Mouse (Mus musculus) C2C12 (cell line): ENCODE measurements at regions not wholly inside any gene's neighbourhood (a gene's known extent, or its start where the extent isn't known, plus 50 kb on each side); places are given as distances from the start of the nearest gene placed in this dataset.

Experiments
- CEBPB ChIP-seq: IDR thresholded peaks from one replicate; pipeline ENCODE4 v1.6.1; 2011; ENCODE audit warnings: low read depth, mild to moderate bottlenecking, control low read depth, moderate library complexity
- CTCF ChIP-seq: IDR thresholded peaks from one replicate; pipeline ENCODE4 v1.5.1; 2011; ENCODE audit not compliant: control insufficient read depth, insufficient read depth, insufficient read length
- FOSL1 ChIP-seq: IDR thresholded peaks from one replicate; pipeline ENCODE4 v1.8.0; 2011; ENCODE audit warnings: mild to moderate bottlenecking, low read length; ENCODE audit not compliant: poor library complexity, insufficient read depth, severe bottlenecking
- MAX ChIP-seq: IDR thresholded peaks from one replicate; pipeline ENCODE4 v1.6.1; 2011; ENCODE audit warnings: mild to moderate bottlenecking, control low read depth
- MYOD1 ChIP-seq: IDR thresholded peaks from one replicate; pipeline ENCODE4 v1.6.1; 2011; ENCODE audit warnings: low read depth; ENCODE audit not compliant: control insufficient read depth, insufficient read length
- MYOG ChIP-seq: IDR thresholded peaks from one replicate; pipeline ENCODE4 v1.6.1; 2011; ENCODE audit not compliant: control insufficient read depth, insufficient read length; ENCODE audit errors: extremely low read depth
- USF1 ChIP-seq: IDR thresholded peaks from one replicate; pipeline ENCODE4 v1.6.1; 2011; ENCODE audit warnings: low read depth, mild to moderate bottlenecking, control low read depth, moderate library complexity

DNA sequence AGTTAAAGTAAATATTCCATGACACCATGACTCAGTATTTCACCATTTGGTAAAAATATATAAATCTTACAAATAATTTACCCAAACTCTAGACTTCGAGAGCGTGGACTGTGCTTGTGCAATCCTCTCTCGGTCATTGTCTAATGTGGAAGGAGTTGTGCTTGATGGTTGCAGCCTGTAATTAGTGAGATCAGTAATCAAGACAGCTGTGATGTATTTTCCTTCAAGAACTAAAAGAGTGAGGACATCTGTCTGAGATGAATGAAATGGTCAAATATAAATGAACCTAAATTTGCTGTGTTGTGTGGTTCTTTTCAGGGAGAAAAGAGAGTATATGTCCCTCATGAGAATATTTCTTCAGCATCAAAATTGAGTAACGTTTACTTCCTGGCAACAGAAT lies 338.3 kb upstream of the Tmem161b start:
- TF ChIP-seq CTCF (no peak), USF1 (no peak), MYOD1 (no peak), MYOG (no peak), CEBPB (no peak), MAX (no peak), FOSL1 (no peak)
